Mouse (Mus musculus) E14TG2a.4 (cell line): ENCODE data around the gene Nos1.

Experiments used
- CTCF ChIP-seq: conservative IDR thresholded peaks from 2 replicates; pipeline ENCODE4 v1.5.1; 2014; ENCODE audit warnings: low read length
- NANOG ChIP-seq: IDR thresholded peaks from 2 replicates; pipeline ENCODE4 v1.6.1; 2014; ENCODE audit warnings: borderline replicate concordance, low read length, mixed read lengths

GRCm38 (mm10) chr5:117757696-117758482 is 22.9 kb upstream of the Nos1 start:
- TF ChIP-seq CTCF, result no peak
- TF ChIP-seq NANOG, result no peak
